Mouse (Mus musculus) liver, adult 2 months (tissue): ENCODE measurements around the gene Gltpd2. TPM values are rescaled to one million over a fixed set of nuclear protein-coding genes. Genes with fewer than 3 reads are reported as not detected.

Source experiments
- DNase-seq: peaks from one replicate; pipeline ENCODE4 v3.0.0-alpha.2; 2011; ENCODE audit warnings: low read depth, low spot score; ENCODE audit errors: extremely low read depth
- H3K27ac ChIP-seq: fragments of 200-500 bp; replicated peaks from 2 replicates; pipeline ENCODE4 v1.5.1; 2012; ENCODE audit warnings: low read depth, mild to moderate bottlenecking, control low read depth, inconsistent platforms, low read length; ENCODE audit not compliant: insufficient read depth
- H3K27me3 ChIP-seq: fragments of 200-500 bp; 2 replicates; pipeline ENCODE4 v1.6.1; 2012; ENCODE audit warnings: mild to moderate bottlenecking, moderate library complexity, low read length, inconsistent platforms; ENCODE audit not compliant: control insufficient read depth, insufficient read depth
- H3K36me3 ChIP-seq: fragments of 200-500 bp; 2 replicates; pipeline ENCODE4 v1.6.1; 2012; ENCODE audit warnings: low read length, inconsistent platforms; ENCODE audit not compliant: control insufficient read depth, insufficient read depth
- H3K4me1 ChIP-seq: fragments of 200-500 bp; 2 replicates; pipeline ENCODE4 v1.6.1; 2011; ENCODE audit warnings: low read length; ENCODE audit not compliant: control insufficient read depth, insufficient read depth
- H3K4me3 ChIP-seq: fragments of 200-500 bp; 2 replicates; pipeline ENCODE4 v1.5.1; 2011; ENCODE audit warnings: low read depth, mild to moderate bottlenecking, control low read depth, low read length, moderate library complexity; ENCODE audit not compliant: insufficient read depth
- H3K79me2 ChIP-seq: fragments of 200-500 bp; 2 replicates; pipeline ENCODE4 v1.6.1; 2012; ENCODE audit warnings: inconsistent platforms, mild to moderate bottlenecking, low read length, moderate library complexity; ENCODE audit not compliant: control insufficient read depth, insufficient read depth
- H3K9ac ChIP-seq: fragments of 200-500 bp; 2 replicates; pipeline ENCODE4 v1.6.1; 2012; ENCODE audit warnings: low read depth, mild to moderate bottlenecking, control low read depth, inconsistent platforms, low read length
- CTCF ChIP-seq: fragments of 200-500 bp; IDR thresholded peaks from 2 replicates; pipeline ENCODE4 v1.5.1; 2011; ENCODE audit warnings: low read depth, low read length, control low read depth
- POLR2A ChIP-seq: fragments of 200-500 bp; IDR thresholded peaks from 2 replicates; pipeline ENCODE4 v1.6.1; 2011; ENCODE audit warnings: low read length, control low read depth; ENCODE audit not compliant: insufficient read depth; ENCODE audit errors: extremely low read depth
- WGBS: fragments of 180-500 bp; shearing (Covaris S2); methylation state at CpG from one replicate; pipeline ENCODE4 v1.1.7; 2018; 5-methylcytosine and 5-hydroxymethylcytosine counted together
- polyA plus RNA-seq: library from polyadenylated mRNA; depleted of rRNA; stranded (reverse); fragments of >200 nt; gene quantifications from 2 replicates; pipeline ENCODE4 v1.2.3, GENCODE M21; 2012
- total RNA-seq: library from RNA; depleted of rRNA; stranded (reverse); fragments of >200 nt; gene quantifications from 2 replicates; pipeline ENCODE4 v1.2.3, GENCODE M21; 2014

The Gltpd2 gene
- total and polyA plus RNA-seq, 2 experiments: 74.9 to 276 TPM

- DNase-seq: no peak
- H3K4me3 ChIP-seq: no peak overlapping the region
- no peak overlapping the region for H3K9ac ChIP-seq
- no peaks in the 10 kb centered on the region for H3K27me3 ChIP-seq
- H3K79me2 ChIP-seq: no peaks in the 10 kb centered on the region
- H3K36me3 ChIP-seq: no peaks in the 10 kb centered on the region; the same call in 1 of the 2 replicates
- WGBS: 81% methylated on average over 7 of the region's 7 CpGs
- peaks cover 5% of the 10 kb centered on the region for H3K4me1 ChIP-seq
- no peak for TF ChIP-seq CTCF
- no peak for TF ChIP-seq POLR2A
- no peak overlapping the region for H3K27ac ChIP-seq
Observed at GRCm38 (mm10) chr11:70512709-70513342, 6.2 kb upstream of the Gltpd2 start.

GRCm38 (mm10) chr11:70513520-70513919, 5.5 kb upstream of the Gltpd2 start:
- no peak overlapping the region for H3K4me3 ChIP-seq
- H3K27ac ChIP-seq: peak overlapping the region; percentile 31; the same call in 1 of the 2 replicates
- no peak for TF ChIP-seq CTCF
- TF ChIP-seq POLR2A: no peak
- no peaks in the 10 kb centered on the region for H3K79me2 ChIP-seq
- H3K27me3 ChIP-seq: no peaks in the 10 kb centered on the region
- WGBS: 81% methylated on average over 11 of the region's 11 CpGs
- H3K4me1 ChIP-seq: peaks cover 7% of the 10 kb centered on the region
- H3K9ac ChIP-seq: 0 out of 2 replicates have a peak overlapping the region, but pooled peaks have one; percentile 6
- no peaks in the 10 kb centered on the region; the same call in 1 of the 2 replicates for H3K36me3 ChIP-seq
- DNase-seq: no peak

- no peaks in the 10 kb centered on the region for H3K27me3 ChIP-seq
- no peak for DNase-seq
- H3K27ac ChIP-seq: peak within 1 kb of the TSS; percentile 31; the same call in 1 of the 2 replicates
- no peak for TF ChIP-seq POLR2A
- TF ChIP-seq CTCF: no peak
- H3K79me2 ChIP-seq: no peaks in the 10 kb centered on the region
- H3K4me3 ChIP-seq: no peak within 1 kb of the TSS
- no peaks in the 10 kb centered on the region; the same call in 1 of the 2 replicates for H3K36me3 ChIP-seq
- 91% methylated on average over 7 of the region's 7 CpGs for WGBS
- H3K9ac ChIP-seq: 0 out of 2 replicates have a peak within 1 kb of the TSS, but pooled peaks have one; percentile 6
- peaks cover 7% of the 10 kb centered on the region for H3K4me1 ChIP-seq
Observed at GRCm38 (mm10) chr11:70514288-70514687, 4.7 kb upstream of the Gltpd2 start, which contains the start of gene Vmo1. Gene Vmo1 (minus strand): TSS chr11:70514616.

DNA sequence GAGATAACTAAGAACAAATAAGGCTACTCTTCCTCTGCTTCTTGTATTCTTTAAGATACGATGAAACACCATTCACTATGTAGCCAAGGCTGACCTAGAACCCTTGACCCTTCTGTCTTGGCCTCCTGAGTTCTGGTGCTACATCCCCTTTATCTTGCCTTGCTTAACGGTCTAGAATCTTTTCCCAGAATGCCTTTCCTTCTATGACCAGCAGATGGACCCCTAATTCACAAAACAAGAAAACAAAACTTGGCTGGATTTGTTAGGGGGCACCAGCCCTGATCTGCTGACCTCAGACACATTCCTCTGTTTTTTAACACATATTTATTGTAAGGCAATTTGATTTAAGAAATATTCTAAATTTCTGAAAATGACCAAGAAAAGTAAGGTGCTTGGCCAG, 2.6 kb upstream of the Gltpd2 start:
- Histone ChIP-seq H3K9ac (no peak overlapping the region), H3K27me3 (no peaks in the 10 kb centered on the region), H3K4me3 (no peak overlapping the region), H3K36me3 (no peaks in the 10 kb centered on the region; the same call in 1 of the 2 replicates), H3K79me2 (peaks cover 5% of the 10 kb centered on the region; the same call in 1 of the 2 replicates), H3K4me1 (peaks cover 10% of the 10 kb centered on the region), H3K27ac (no peak overlapping the region)
- TF ChIP-seq POLR2A (no peak), CTCF (peak; percentile 24)
- 22% methylated on average over 2 of the region's 2 CpGs for WGBS
- DNase-seq: peak; percentile 62

DNA sequence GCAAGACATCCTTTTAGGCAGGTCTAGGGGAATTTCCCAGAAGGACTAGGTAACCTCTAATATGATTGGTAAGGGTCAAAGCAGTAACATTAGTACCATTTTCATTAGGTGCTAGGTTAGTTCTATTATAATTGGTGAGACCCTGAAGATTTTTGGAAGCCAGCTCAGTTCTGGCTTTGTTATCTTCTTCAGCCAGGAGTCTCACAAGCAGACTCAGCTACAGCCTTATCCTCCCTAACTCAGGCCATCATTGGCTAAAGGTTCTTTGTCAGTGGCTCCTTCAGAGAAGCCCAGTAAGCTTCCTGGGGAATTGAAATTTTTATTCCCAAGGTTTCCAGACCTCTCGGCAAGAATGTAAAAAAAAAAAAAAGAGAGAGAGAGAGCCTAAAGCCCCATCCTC, 560 bp upstream of the Gltpd2 start:
- TF ChIP-seq POLR2A: no peak
- Histone ChIP-seq H3K4me1 (peaks cover 13% of the 10 kb centered on the region), H3K27me3 (no peaks in the 10 kb centered on the region), H3K79me2 (peaks cover 5% of the 10 kb centered on the region; the same call in 1 of the 2 replicates), H3K36me3 (no peaks in the 10 kb centered on the region; the same call in 1 of the 2 replicates), H3K4me3 (no peak overlapping the region; the same call in 1 of the 2 replicates), H3K9ac (no peak overlapping the region; the same call in 1 of the 2 replicates), H3K27ac (peak overlapping the region; percentile 95)
- no peak for DNase-seq
- 30% methylated on average over 1 of the region's 1 CpGs for WGBS
